Mouse (Mus musculus) spleen, adult 2 months (tissue): ENCODE measurements around the gene Drd2.

Source experiments
- CTCF ChIP-seq: fragments of 200-500 bp; IDR thresholded peaks from 2 replicates; pipeline ENCODE4 v1.5.1; 2011; ENCODE audit warnings: mild to moderate bottlenecking, inconsistent platforms; ENCODE audit not compliant: insufficient read depth, insufficient read length, insufficient replicate concordance; ENCODE audit errors: extremely low read depth
- POLR2A ChIP-seq: fragments of 200-500 bp; IDR thresholded peaks from 2 replicates; pipeline ENCODE4 v1.6.1; 2011; ENCODE audit warnings: low read depth, low read length, inconsistent platforms

GRCm38 (mm10) chr9:49365763-49366162, 25.3 kb downstream of the Drd2 start:
- TF ChIP-seq CTCF (no peak), POLR2A (no peak)
